Mouse (Mus musculus): ENCODE data around the gene Upk3a. TPM values are rescaled to one million over a fixed set of nuclear protein-coding genes. Genes with fewer than 3 reads are reported as not detected.
A peak's percentile ranks its signal among the peaks of the same experiment; 100 is the strongest.

Upk3a gene
- polyA plus RNA-seq, 1 experiment from 2014 or later, result 1.5 TPM

DNA sequence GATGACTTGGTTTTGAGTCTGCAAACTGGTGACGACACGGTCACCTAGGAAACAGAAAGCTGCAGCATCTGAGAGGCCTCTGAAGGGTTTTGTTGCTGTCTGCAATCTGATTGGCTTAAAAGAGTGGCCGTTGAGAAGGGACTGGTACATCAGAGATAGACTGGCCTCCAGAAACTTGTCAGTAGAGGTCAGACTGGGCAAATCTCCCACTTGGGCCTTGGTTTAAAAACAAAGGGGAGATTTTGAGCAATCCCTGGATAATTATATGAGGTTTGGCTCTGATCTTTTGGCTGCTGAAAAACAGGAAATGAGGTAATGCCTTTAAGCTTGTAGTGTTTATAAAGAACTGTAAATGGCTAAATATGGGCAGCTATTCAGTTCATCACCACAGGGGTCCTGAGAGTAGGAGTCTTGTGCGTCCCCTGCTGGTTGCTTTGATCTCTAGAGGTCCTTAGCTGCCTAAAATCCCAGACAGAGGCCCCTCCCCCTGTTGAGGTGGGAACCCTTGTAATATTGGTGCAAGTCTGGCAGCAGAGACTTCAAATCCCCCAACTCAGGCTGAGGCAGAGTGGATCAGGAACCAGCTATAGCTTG is 25.5 kb downstream of the Upk3a start:
- ATAC-seq, result peak; percentile 89
- Histone ChIP-seq H3K9me3 (no peaks in the 10 kb centered on the region), H3K9ac (0 out of 2 replicates have a peak overlapping the region, but pooled peaks have one; percentile 18), H3K4me1 (replicated peaks) (peaks cover 28% of the 10 kb centered on the region), H3K4me3 (replicated peaks) (no peak overlapping the region), H3K27ac (peak overlapping the region; percentile 79), H3K36me3 (peaks cover 4% of the 10 kb centered on the region; the same call in 1 of the 2 replicates), H3K4me2 (replicated peaks) (peak overlapping the region; percentile 35), H3K27me3 (replicated peaks) (no peaks in the 10 kb centered on the region)
- 16% methylated on average over 4 of the region's 4 CpGs for WGBS

DNA sequence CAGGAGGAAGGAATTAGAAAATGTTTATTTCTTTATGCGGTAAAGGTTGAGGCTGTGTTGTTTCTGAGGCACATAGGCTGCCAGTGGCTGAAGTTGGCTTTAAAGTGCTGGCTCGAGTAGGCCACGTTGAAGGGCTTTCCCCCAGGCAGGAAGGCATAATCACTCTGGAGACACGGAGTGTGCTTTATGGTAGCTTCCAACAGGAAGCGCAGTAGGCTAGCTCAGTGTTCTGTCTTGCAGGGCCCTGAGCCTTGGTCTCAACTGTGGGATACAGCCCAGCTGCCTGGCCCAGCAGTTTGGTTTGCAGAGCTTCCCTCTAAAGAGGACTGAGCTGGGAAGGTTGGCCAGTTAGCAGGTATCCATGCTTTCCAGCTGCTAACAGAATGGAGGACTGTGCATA is 26.2 kb downstream of the Upk3a start:
- ATAC-seq, result no peak
- Histone ChIP-seq H3K4me2 (replicated peaks) (peak overlapping the region; percentile 35), H3K27me3 (replicated peaks) (no peaks in the 10 kb centered on the region), H3K9ac (no peak overlapping the region; the same call in 1 of the 2 replicates), H3K36me3 (peaks cover 8% of the 10 kb centered on the region; the same call in 1 of the 2 replicates), H3K4me3 (replicated peaks) (no peak overlapping the region), H3K4me1 (replicated peaks) (peaks cover 21% of the 10 kb centered on the region), H3K9me3 (no peaks in the 10 kb centered on the region), H3K27ac (peak overlapping the region; percentile 79)
- 48% methylated on average over 5 of the region's 5 CpGs for WGBS

DNA sequence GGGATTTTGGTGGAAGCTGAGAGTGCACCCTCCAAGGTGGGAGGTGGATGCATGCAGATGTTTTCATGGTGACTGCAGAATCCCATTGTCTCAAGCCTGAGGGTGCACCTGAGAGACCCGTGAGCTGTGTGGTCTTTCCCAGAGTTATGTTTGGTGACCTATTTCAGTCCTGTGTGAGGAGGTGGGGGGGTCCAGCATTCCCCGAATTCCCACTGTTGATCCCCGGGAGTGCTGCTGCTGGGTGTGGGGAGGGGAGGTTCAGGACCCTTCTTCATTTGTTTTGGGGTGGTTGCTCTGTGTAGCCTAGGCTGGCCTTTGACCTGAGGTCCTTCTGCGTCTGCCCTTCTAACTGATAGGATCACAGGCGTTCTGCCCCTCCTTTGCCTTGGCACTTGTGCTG is 26.8 kb downstream of the Upk3a start:
- H3K9ac ChIP-seq, result no peak overlapping the region
- H3K36me3 ChIP-seq, result peaks cover 14% of the 10 kb centered on the region
- no peaks in the 10 kb centered on the region for H3K27me3 ChIP-seq (replicated peaks)
- no peak for ATAC-seq
- H3K4me3 ChIP-seq (replicated peaks), result no peak overlapping the region
- no peak overlapping the region for H3K27ac ChIP-seq
- peak overlapping the region; percentile 35 for H3K4me2 ChIP-seq (replicated peaks)
- H3K4me1 ChIP-seq (replicated peaks), result peaks cover 19% of the 10 kb centered on the region
- H3K9me3 ChIP-seq, result no peaks in the 10 kb centered on the region
- WGBS, result 67% methylated on average over 5 of the region's 5 CpGs

DNA sequence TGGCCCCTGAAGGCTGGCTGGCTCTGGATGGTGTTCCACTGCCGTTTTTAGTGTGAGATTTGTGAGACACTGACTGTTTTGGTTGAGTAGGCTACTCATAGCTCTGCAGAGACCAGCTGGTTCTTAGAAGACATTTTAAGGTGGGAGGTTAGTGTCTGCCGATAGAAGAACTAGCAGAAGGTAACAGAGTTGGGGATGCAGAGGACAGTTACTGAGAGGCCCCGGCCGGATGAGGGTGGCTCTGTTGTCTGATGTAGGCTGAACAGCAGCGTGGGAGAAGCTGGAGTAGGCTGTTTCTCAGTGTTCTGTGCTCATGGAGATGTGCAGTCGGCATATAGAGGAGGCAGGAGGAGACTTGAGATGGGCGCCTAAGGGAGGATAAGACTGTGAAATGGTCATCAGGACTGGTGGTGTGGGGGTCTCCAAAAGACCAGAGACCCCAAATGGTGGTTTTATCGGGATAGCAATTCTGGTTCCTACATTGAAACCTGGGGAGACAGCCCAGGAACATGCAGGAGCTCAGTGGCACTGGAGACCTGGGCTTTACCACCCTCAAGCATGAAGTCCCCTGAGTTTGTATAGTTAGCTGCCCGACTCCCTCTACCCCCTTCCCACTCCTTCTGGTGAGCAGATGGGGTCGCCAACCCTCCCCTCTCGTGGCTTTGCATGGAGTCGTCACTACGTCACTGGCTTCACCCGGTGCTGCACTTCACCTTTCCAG is 29.4 kb downstream of the Upk3a start:
- H3K9me3 ChIP-seq, result no peaks in the 10 kb centered on the region
- peaks cover 30% of the 10 kb centered on the region for H3K36me3 ChIP-seq
- H3K27ac ChIP-seq, result no peak overlapping the region
- no peak for ATAC-seq
- H3K4me3 ChIP-seq (replicated peaks), result no peak overlapping the region
- no peak overlapping the region for H3K4me2 ChIP-seq (replicated peaks)
- peaks cover 17% of the 10 kb centered on the region for H3K4me1 ChIP-seq (replicated peaks)
- WGBS, result 91% methylated on average over 14 of the region's 14 CpGs
- no peak overlapping the region for H3K9ac ChIP-seq
- no peaks in the 10 kb centered on the region for H3K27me3 ChIP-seq (replicated peaks)

DNA sequence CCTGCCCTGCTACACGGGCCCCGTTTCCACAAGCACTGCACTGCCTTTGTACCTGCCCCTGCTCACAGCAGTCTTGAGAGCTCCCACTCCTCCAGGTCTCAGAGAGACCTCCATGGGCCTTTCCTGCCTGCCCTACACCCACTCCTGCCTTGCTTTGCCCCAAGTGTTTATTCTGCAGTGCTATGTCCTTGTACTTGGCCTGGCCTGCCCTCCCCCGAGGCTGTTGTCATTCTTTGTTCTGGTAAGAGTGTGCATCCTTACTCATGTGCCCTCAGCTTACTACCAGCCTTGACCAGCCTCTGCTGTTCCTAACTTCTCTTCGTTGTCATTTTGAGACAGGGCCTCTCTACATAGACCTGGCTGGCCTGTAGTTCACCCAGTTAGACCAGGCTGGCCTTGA is 30.9 kb downstream of the Upk3a start:
- Histone ChIP-seq H3K4me1 (replicated peaks) (peaks cover 7% of the 10 kb centered on the region), H3K4me3 (replicated peaks) (no peak overlapping the region), H3K9ac (no peak overlapping the region), H3K27ac (no peak overlapping the region), H3K9me3 (no peaks in the 10 kb centered on the region), H3K4me2 (replicated peaks) (no peak overlapping the region), H3K27me3 (replicated peaks) (no peaks in the 10 kb centered on the region), H3K36me3 (peaks cover 38% of the 10 kb centered on the region)
- 90% methylated on average over 4 of the region's 4 CpGs for WGBS
- no peak for ATAC-seq

DNA sequence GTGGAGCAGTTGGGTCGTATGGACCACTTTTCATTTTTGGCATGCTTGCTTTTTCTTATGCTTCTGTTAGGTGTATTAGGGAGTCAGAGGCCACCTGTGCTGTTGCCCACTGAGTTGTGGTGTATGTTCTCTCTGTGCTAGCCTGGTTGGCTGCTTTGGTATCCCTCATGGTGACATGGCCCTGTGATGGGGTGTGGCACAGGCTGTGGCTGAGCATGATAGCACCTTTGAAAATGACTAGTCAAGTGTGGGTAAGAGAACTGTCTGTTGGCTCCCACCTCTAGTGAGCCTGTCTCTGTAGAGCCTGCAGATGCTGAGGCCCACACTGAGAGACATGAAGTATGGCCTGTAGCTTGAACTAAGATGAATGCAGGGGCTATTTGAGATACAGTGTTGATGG is 32.8 kb downstream of the Upk3a start:
- ATAC-seq, result no peak
- Histone ChIP-seq H3K36me3 (peaks cover 42% of the 10 kb centered on the region), H3K9me3 (no peaks in the 10 kb centered on the region), H3K4me3 (replicated peaks) (no peak overlapping the region), H3K4me1 (replicated peaks) (no peaks in the 10 kb centered on the region), H3K27me3 (replicated peaks) (no peaks in the 10 kb centered on the region), H3K4me2 (replicated peaks) (no peak overlapping the region), H3K27ac (no peak overlapping the region), H3K9ac (no peak overlapping the region)
- WGBS, result 86% methylated on average over 1 of the region's 1 CpGs

DNA sequence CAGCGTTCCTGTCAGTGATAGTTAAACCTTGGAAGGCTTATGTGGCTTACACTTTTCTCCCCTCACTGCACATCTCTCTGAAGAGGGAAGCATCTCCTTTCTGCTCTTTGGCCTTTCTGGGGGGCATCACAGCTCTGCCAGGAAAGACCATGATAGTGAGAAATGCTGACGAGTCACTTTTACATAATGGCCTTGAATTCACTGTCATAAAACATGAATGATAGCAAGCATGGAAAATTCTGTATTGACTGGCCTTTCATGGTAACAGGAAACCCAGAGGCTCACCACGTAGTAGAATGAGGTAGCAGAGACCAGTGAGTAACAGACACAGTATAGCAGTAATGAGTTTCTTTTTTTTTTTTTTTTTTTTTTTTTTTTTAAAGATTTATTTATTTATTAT is 37.2 kb downstream of the Upk3a start:
- no peak overlapping the region for H3K4me3 ChIP-seq (replicated peaks)
- 88% methylated on average over 3 of the region's 3 CpGs for WGBS
- no peaks in the 10 kb centered on the region for H3K9me3 ChIP-seq
- ATAC-seq, result no peak
- no peak overlapping the region for H3K27ac ChIP-seq
- no peaks in the 10 kb centered on the region for H3K4me1 ChIP-seq (replicated peaks)
- no peaks in the 10 kb centered on the region for H3K27me3 ChIP-seq (replicated peaks)
- no peak overlapping the region for H3K4me2 ChIP-seq (replicated peaks)
- peaks cover 32% of the 10 kb centered on the region for H3K36me3 ChIP-seq
- H3K9ac ChIP-seq, result no peak overlapping the region

DNA sequence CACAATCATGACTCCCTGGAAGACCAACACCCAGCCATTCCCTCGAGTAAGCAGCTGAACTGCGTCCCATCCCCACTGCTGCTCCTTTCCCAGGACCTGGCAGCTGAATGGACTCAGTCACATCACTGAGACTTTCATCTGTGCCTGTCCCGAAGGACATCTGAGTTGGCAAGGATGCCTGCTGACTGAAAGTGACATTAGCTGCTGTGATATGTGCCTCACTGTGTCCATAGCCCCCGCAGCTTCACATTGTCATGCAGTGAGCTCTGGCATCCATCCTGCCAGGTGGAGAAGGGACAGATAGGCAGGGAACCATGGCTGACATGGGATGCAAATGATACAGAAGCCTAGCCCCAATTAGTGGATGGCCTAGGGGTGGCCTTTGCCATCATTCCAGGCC is 38.2 kb downstream of the Upk3a start:
- WGBS, result 84% methylated on average over 4 of the region's 4 CpGs
- no peak for ATAC-seq
- H3K4me1 ChIP-seq (replicated peaks), result no peaks in the 10 kb centered on the region
- H3K9ac ChIP-seq, result no peak overlapping the region
- no peak overlapping the region for H3K4me3 ChIP-seq (replicated peaks)
- H3K4me2 ChIP-seq (replicated peaks), result no peak overlapping the region
- H3K36me3 ChIP-seq, result peaks cover 27% of the 10 kb centered on the region
- H3K9me3 ChIP-seq, result no peaks in the 10 kb centered on the region
- no peak overlapping the region for H3K27ac ChIP-seq
- no peaks in the 10 kb centered on the region for H3K27me3 ChIP-seq (replicated peaks)

DNA sequence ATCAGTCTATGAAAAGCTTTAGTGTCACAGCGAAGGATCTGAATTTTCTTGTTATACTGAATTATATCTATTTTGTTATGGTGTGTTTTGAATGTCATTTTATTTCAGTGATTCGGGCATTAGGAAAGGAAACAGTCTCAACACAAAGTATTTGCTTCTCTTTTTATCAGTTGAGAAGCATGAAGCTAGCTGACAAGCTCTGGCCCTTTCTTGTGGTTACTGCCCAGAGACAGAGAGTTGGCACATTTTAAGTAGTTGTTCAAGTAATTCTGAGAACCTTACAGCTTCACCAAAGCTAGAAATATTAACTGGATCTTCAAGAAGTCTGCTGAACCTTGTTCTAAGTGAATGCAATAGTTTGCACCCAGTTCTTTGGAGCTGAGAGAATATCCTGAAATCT is 46.5 kb downstream of the Upk3a start:
- no peak for ATAC-seq
- no peak overlapping the region for H3K9ac ChIP-seq
- peaks cover 13% of the 10 kb centered on the region; the same call in 1 of the 2 replicates for H3K36me3 ChIP-seq
- H3K4me2 ChIP-seq (replicated peaks), result no peak overlapping the region
- H3K27ac ChIP-seq, result no peak overlapping the region
- WGBS, result 93% methylated on average over 2 of the region's 2 CpGs
- H3K4me1 ChIP-seq (replicated peaks), result no peaks in the 10 kb centered on the region
- no peaks in the 10 kb centered on the region for H3K9me3 ChIP-seq
- no peaks in the 10 kb centered on the region for H3K27me3 ChIP-seq (replicated peaks)
- H3K4me3 ChIP-seq (replicated peaks), result no peak overlapping the region

DNA sequence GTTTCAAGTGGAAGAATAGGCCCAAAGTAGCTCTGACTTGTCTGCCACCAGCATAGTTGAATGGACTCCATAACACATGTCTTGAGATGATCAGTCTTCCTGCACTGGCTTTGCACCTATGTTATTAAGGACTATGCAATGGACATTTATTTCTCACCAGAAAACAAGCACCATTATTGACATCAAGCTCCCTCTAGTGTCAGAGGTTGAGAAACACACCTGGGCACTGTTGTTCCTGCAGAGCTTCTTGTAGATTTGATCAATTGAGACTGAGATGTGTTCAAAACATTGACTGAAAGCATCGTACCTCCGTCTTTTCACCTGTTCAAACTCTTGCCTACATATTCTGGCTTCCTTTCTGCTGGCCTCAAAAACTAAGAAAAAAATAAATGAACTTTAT is 53.6 kb downstream of the Upk3a start:
- Histone ChIP-seq H3K4me2 (replicated peaks) (no peak overlapping the region), H3K9ac (no peak overlapping the region), H3K9me3 (no peaks in the 10 kb centered on the region), H3K4me1 (replicated peaks) (no peaks in the 10 kb centered on the region), H3K27me3 (replicated peaks) (no peaks in the 10 kb centered on the region), H3K36me3 (no peaks in the 10 kb centered on the region), H3K27ac (no peak overlapping the region), H3K4me3 (replicated peaks) (no peak overlapping the region)
- ATAC-seq, result 0 out of 2 replicates have a peak, but pooled peaks have one; percentile 31
- WGBS, result 23% methylated on average over 2 of the region's 2 CpGs

Other genes with a start within 250 kb of the Upk3a start
- gene Phf21b, start 161.1 kb upstream of the Upk3a start, polyA plus RNA-seq (2015; fragmentation: Nextera tagmentation; extraction: Ambion mirVana), result 0.76 and 1.6 TPM in 2 replicates
- 0.58 and 0.71 TPM in 2 replicates for gene Gm29666, start 97.1 kb upstream of the Upk3a start, polyA plus RNA-seq (2015; fragmentation: Nextera tagmentation; extraction: Ambion mirVana)
- gene Nup50, start 93.7 kb upstream of the Upk3a start, polyA plus RNA-seq (2015; fragmentation: Nextera tagmentation; extraction: Ambion mirVana), result 36.8 and 40.4 TPM in 2 replicates
- gene 5031439G07Rik, start 28.6 kb upstream of the Upk3a start, polyA plus RNA-seq (2015; fragmentation: Nextera tagmentation; extraction: Ambion mirVana), result 9.6 and 12.6 TPM in 2 replicates
- gene Fam118a, start 11.8 kb downstream of the Upk3a start, polyA plus RNA-seq (2015; fragmentation: Nextera tagmentation; extraction: Ambion mirVana), result 29.2 and 29.9 TPM in 2 replicates
- gene Smc1b, start 114.8 kb downstream of the Upk3a start, polyA plus RNA-seq (2015; fragmentation: Nextera tagmentation; extraction: Ambion mirVana), result 0.11 and 0.21 TPM in 2 replicates
- 0.08 and 0.19 TPM in 2 replicates for gene Ribc2, start 114.9 kb downstream of the Upk3a start, polyA plus RNA-seq (2015; fragmentation: Nextera tagmentation; extraction: Ambion mirVana)
- 184 and 194 TPM in 2 replicates for gene Fbln1, start 188.8 kb downstream of the Upk3a start, polyA plus RNA-seq (2015; fragmentation: Nextera tagmentation; extraction: Ambion mirVana)

All from intestine, embryonic 15.5 days (tissue).